Mouse (Mus musculus): ENCODE measurements around the gene Zmiz1. TPM values are rescaled to one million over a fixed set of nuclear protein-coding genes. Genes with fewer than 3 reads are reported as not detected.

Zmiz1 gene
- total and polyA plus RNA-seq, 3 experiments: 3.7 to 45.8 (median 11.1) TPM

- no peak overlapping the region for H3K27ac ChIP-seq (ENCODE audit: insufficient read depth, low read depth)
- in situ Hi-C loops (cut with MboI; ENCODE audit: low pct_ligation_motif_present, low pct_unique_long_range_greater_than_20kb, low sequenced_read_pairs): no loop called here
- peaks cover 28 to 76% of the 10 kb centered on the region in 2 experiments for H3K4me1 ChIP-seq (ENCODE audit: control insufficient read depth in 1 of 2, insufficient read depth in 2 of 2)
- TF ChIP-seq ZNF384 (IDR thresholded peaks at IDR 0.05; ENCODE audit: low read depth, low read length): no peak
- no peak for TF ChIP-seq POLR2AphosphoS2 (IDR thresholded peaks at IDR 0.05; ENCODE audit: low read depth, low read length)
- no peak for TF ChIP-seq MEF2A (IDR thresholded peaks at IDR 0.05; ENCODE audit: borderline replicate concordance, low read depth, low read length)
- TF ChIP-seq BHLHE40 (IDR thresholded peaks at IDR 0.05; ENCODE audit: low read depth, low read length): no peak
- no peak for TF ChIP-seq HCFC1 (IDR thresholded peaks at IDR 0.05; ENCODE audit: low read depth, low read length)
- TF ChIP-seq TCF12 (IDR thresholded peaks at IDR 0.05; ENCODE audit: low read depth, low read length): no peak
- no peak for TF ChIP-seq ZC3H11A (IDR thresholded peaks at IDR 0.05; ENCODE audit: low read depth, low read length)
- TF ChIP-seq EP300 (IDR thresholded peaks at IDR 0.05; ENCODE audit: low read length): no peak
- TF ChIP-seq IRF4 (IDR thresholded peaks at IDR 0.05; ENCODE audit: low read depth, low read length): no peak
- no peak for TF ChIP-seq PAX5 (IDR thresholded peaks at IDR 0.05; ENCODE audit: low read length)
- TF ChIP-seq JUN (IDR thresholded peaks at IDR 0.05; ENCODE audit: insufficient read depth, low read depth, low read length): no peak
- TF ChIP-seq MXI1 (IDR thresholded peaks at IDR 0.05; ENCODE audit: low read depth, low read length): no peak
- TF ChIP-seq JUND (conservative IDR thresholded peaks at IDR 0.05; ENCODE audit: low read depth, low read length): no peak
- no peak for TF ChIP-seq ETS1 (conservative IDR thresholded peaks at IDR 0.05; ENCODE audit: low read depth, low read length)
- no peak for TF ChIP-seq GABPA (IDR thresholded peaks at IDR 0.05; ENCODE audit: insufficient replicate concordance, low read depth, low read length)
- TF ChIP-seq ELF1 (IDR thresholded peaks at IDR 0.05; ENCODE audit: low read depth, low read length): no peak
- no peak overlapping the region for H3K9ac ChIP-seq (ENCODE audit: insufficient read depth, low read depth)
- H3K36me3 ChIP-seq (replicated peaks in 1 of 2; ENCODE audit: control insufficient read depth in 1 of 2, insufficient read depth in 1 of 2, low read length in 1 of 2): peaks cover 16 to 50% of the 10 kb centered on the region in 2 experiments
- no peaks in the 10 kb centered on the region for H3K27me3 ChIP-seq (replicated peaks)
- dilution Hi-C loops (cut with MboI; ENCODE audit: extremely low pct_ligation_motif_present, extremely low pct_unique_long_range_greater_than_20kb, low sequenced_read_pairs): no loop called here
- DNase-seq (ENCODE audit: extremely low read depth): no peak
- H3K4me3 ChIP-seq (replicated peaks in 1 of 3; ENCODE audit: low read depth in 2 of 3, low read length in 2 of 3, poor library complexity in 1 of 3): no peak overlapping the region
- H3K9me3 ChIP-seq (replicated peaks; ENCODE audit: low read length): no peaks in the 10 kb centered on the region
- H3K79me2 ChIP-seq (replicated peaks; ENCODE audit: control insufficient read depth, extremely low read depth, insufficient read depth, poor library complexity, severe bottlenecking): 0 out of 2 replicates have a peak, but pooled peaks cover 7% of the 10 kb centered on the region
- no peak overlapping the region for H3K4me2 ChIP-seq (ENCODE audit: insufficient read depth, low read depth, poor library complexity, severe bottlenecking)
These were observed 52.0 kb downstream of the Zmiz1 start for GRCm38 (mm10) chr14:25510987-25511386.

GRCm38 (mm10) chr14:25511564-25511963 is 52.6 kb downstream of the Zmiz1 start:
- no peak for TF ChIP-seq JUN (IDR thresholded peaks at IDR 0.05; ENCODE audit: insufficient read depth, low read depth, low read length)
- TF ChIP-seq ETS1 (conservative IDR thresholded peaks at IDR 0.05; ENCODE audit: low read depth, low read length): no peak
- no peak for TF ChIP-seq ZKSCAN1 (IDR thresholded peaks at IDR 0.05; ENCODE audit: borderline replicate concordance, low read depth, low read length)
- TF ChIP-seq KAT2A (IDR thresholded peaks at IDR 0.05; ENCODE audit: insufficient replicate concordance, low read length): no peak
- no peak for TF ChIP-seq CHD2 (IDR thresholded peaks at IDR 0.05; ENCODE audit: low read length)
- no peak for TF ChIP-seq ZNF384 (IDR thresholded peaks at IDR 0.05; ENCODE audit: low read depth, low read length)
- TF ChIP-seq CTCF (conservative IDR thresholded peaks at IDR 0.05 in 1 of 2, IDR thresholded peaks at IDR 0.05 in 1 of 2; ENCODE audit: low read depth in 2 of 2, low read length in 2 of 2): no peak
- no peak for TF ChIP-seq GABPA (IDR thresholded peaks at IDR 0.05; ENCODE audit: insufficient replicate concordance, low read depth, low read length)
- no peak for TF ChIP-seq PAX5 (IDR thresholded peaks at IDR 0.05; ENCODE audit: low read length)
- TF ChIP-seq MAX (IDR thresholded peaks at IDR 0.05; ENCODE audit: low read length): no peak
- TF ChIP-seq CHD1 (IDR thresholded peaks at IDR 0.05; ENCODE audit: low read depth, low read length): no peak
- TF ChIP-seq EP300 (IDR thresholded peaks at IDR 0.05; ENCODE audit: low read length): no peak
- TF ChIP-seq POLR2A (IDR thresholded peaks at IDR 0.05; ENCODE audit: low read depth, low read length): no peak
- TF ChIP-seq NRF1 (IDR thresholded peaks at IDR 0.05; ENCODE audit: low read depth, low read length): no peak
- TF ChIP-seq TCF12 (IDR thresholded peaks at IDR 0.05; ENCODE audit: low read depth, low read length): no peak
- no peak for TF ChIP-seq SMC3 (IDR thresholded peaks at IDR 0.05; ENCODE audit: low read depth, low read length)
- TF ChIP-seq TBP (conservative IDR thresholded peaks at IDR 0.05; ENCODE audit: low read depth, low read length): no peak
- no peak for TF ChIP-seq ZC3H11A (IDR thresholded peaks at IDR 0.05; ENCODE audit: low read depth, low read length)
- no peak overlapping the region for H3K4me2 ChIP-seq (ENCODE audit: insufficient read depth, low read depth, poor library complexity, severe bottlenecking)
- in situ Hi-C loops (cut with MboI; ENCODE audit: low pct_ligation_motif_present, low pct_unique_long_range_greater_than_20kb, low sequenced_read_pairs): no loop called here
- no peaks in the 10 kb centered on the region for H3K9me3 ChIP-seq (replicated peaks; ENCODE audit: low read length)
- H3K4me3 ChIP-seq (replicated peaks in 1 of 3; ENCODE audit: low read depth in 2 of 3, low read length in 2 of 3, poor library complexity in 1 of 3): no peak overlapping the region
- dilution Hi-C loops (cut with MboI; ENCODE audit: extremely low pct_ligation_motif_present, extremely low pct_unique_long_range_greater_than_20kb, low sequenced_read_pairs): no loop called here
- no peak for DNase-seq (ENCODE audit: extremely low read depth)
- 0 out of 2 replicates have a peak, but pooled peaks cover 7% of the 10 kb centered on the region for H3K79me2 ChIP-seq (replicated peaks; ENCODE audit: control insufficient read depth, extremely low read depth, insufficient read depth, poor library complexity, severe bottlenecking)
- peaks cover 16 to 45% of the 10 kb centered on the region in 2 experiments for H3K36me3 ChIP-seq (replicated peaks in 1 of 2; ENCODE audit: control insufficient read depth in 1 of 2, insufficient read depth in 1 of 2, low read length in 1 of 2)
- H3K27me3 ChIP-seq (replicated peaks): no peaks in the 10 kb centered on the region
- peaks cover 27 to 77% of the 10 kb centered on the region in 2 experiments for H3K4me1 ChIP-seq (ENCODE audit: control insufficient read depth in 1 of 2, insufficient read depth in 2 of 2)
- no peak overlapping the region for H3K27ac ChIP-seq (ENCODE audit: insufficient read depth, low read depth)
- H3K9ac ChIP-seq (ENCODE audit: insufficient read depth, low read depth): no peak overlapping the region

All from CH12.LX (cell line).